Mouse (Mus musculus) CH12.LX (cell line): ENCODE measurements at regions not wholly inside any gene's neighbourhood (a gene's known extent, or its start where the extent isn't known, plus 50 kb on each side); places are given as distances from the start of the nearest gene placed in this dataset.

Experiments
- CTCF ChIP-seq, 2 experiments: IDR thresholded peaks in 1 of 2; conservative IDR thresholded peaks in 1 of 2; 2 replicates each; pipeline ENCODE4 v1.5.1; 2011 to 2012; ENCODE audit warnings: low read depth in 2 of 2, low read length in 2 of 2, improper control_type of control experiment in 1 of 2, inconsistent platforms in 1 of 2, mild to moderate bottlenecking in 1 of 2, moderate library complexity in 1 of 2
- E2F4 ChIP-seq: IDR thresholded peaks from 2 replicates; pipeline ENCODE4 v1.6.1; 2011; ENCODE audit warnings: low read depth, low read length, improper control_type of control experiment; ENCODE audit not compliant: insufficient replicate concordance
- EP300 ChIP-seq: IDR thresholded peaks from 2 replicates; pipeline ENCODE4 v1.6.1; 2011; ENCODE audit warnings: low read length, improper control_type of control experiment
- JUND ChIP-seq: conservative IDR thresholded peaks from 2 replicates; pipeline ENCODE4 v1.6.1; 2011; ENCODE audit warnings: low read depth, low read length, improper control_type of control experiment
- MYC ChIP-seq: IDR thresholded peaks from 2 replicates; pipeline ENCODE4 v1.6.1; 2011; ENCODE audit warnings: low read depth, mild to moderate bottlenecking, improper control_type of control experiment, low read length
- NELFE ChIP-seq: IDR thresholded peaks from 2 replicates; pipeline ENCODE4 v1.6.1; 2011; ENCODE audit warnings: low read depth, low read length, improper control_type of control experiment
- PAX5 ChIP-seq: IDR thresholded peaks from 2 replicates; pipeline ENCODE4 v1.6.1; 2012; ENCODE audit warnings: low read length, inconsistent platforms, mixed read lengths
- POLR2A ChIP-seq: IDR thresholded peaks from 2 replicates; pipeline ENCODE4 v1.6.1; 2011; ENCODE audit warnings: low read depth, mild to moderate bottlenecking, improper control_type of control experiment, low read length
- SMC3 ChIP-seq: IDR thresholded peaks from 2 replicates; pipeline ENCODE4 v1.6.1; 2011; ENCODE audit warnings: low read depth, low read length, improper control_type of control experiment
- TCF12 ChIP-seq: IDR thresholded peaks from 2 replicates; pipeline ENCODE4 v1.6.1; 2014; ENCODE audit warnings: low read depth, mild to moderate bottlenecking, inconsistent platforms, low read length, improper control_type of control experiment
- ZC3H11A ChIP-seq: IDR thresholded peaks from 2 replicates; pipeline ENCODE4 v1.6.1; 2012; ENCODE audit warnings: low read depth, mild to moderate bottlenecking, inconsistent platforms, low read length, improper control_type of control experiment

- TF ChIP-seq ZC3H11A (no peak), PAX5 (no peak), SMC3 (no peak), POLR2A (no peak), NELFE (no peak), CTCF (conservative IDR thresholded peaks at IDR 0.05 in 1 of 2, IDR thresholded peaks at IDR 0.05 in 1 of 2; ENCODE audit: low read depth in 2 of 2, low read length in 2 of 2) (no peak), MYC (no peak), EP300 (no peak), JUND (no peak), E2F4 (no peak), TCF12 (no peak)
Measured at GRCm38 (mm10) chr13:102434372-102434954, 258.9 kb upstream of the Cd180 start.
